ENCODE assay signal across 28 mouse cellular contexts in genomic region chr2:33701446-33701815, GRCm38 (mm10).
DNase-seq lines count a peak whose midpoint lies in the region; ATAC-seq lines count a peak whose summit lies in the region.
"Had no signal": no experiment of that assay in that cellular context is flagged by ENCODE, and none has a peak within 500 bp of the region (broad histone marks: within the 10 kb centered on the region; RNA-seq: fewer than 3 reads in every experiment).

No protein-coding gene starts in this region.

- no peak overlapping the region for H3K4me3 ChIP-seq in hindbrain, embryonic 16.5 days (ENCODE audit: low read length)
- H3K4me3 ChIP-seq in hindbrain, embryonic 14.5 days (replicated peaks; ENCODE audit: low read length): no peak overlapping the region
- no peak overlapping the region for H3K4me3 ChIP-seq in intestine, embryonic 16.5 days (ENCODE audit: low read length)
- peak overlapping the region; percentile 24 for H3K4me3 ChIP-seq in limb, embryonic 13.5 days
- H3K4me3 ChIP-seq: heart, embryonic 12.5 days; hindbrain, embryonic 12.5 days; liver, embryonic 15.5 days; lung, embryonic 15.5 days; midbrain, embryonic 12.5 days had no signal

- no peaks in the 10 kb centered on the region for H3K36me3 ChIP-seq in hindbrain, embryonic 16.5 days (ENCODE audit: control insufficient read depth, insufficient read depth, low read length)
- no peaks in the 10 kb centered on the region for H3K36me3 ChIP-seq in hindbrain, embryonic 14.5 days (replicated peaks; ENCODE audit: control insufficient read depth, insufficient read depth)
- no peaks in the 10 kb centered on the region for H3K36me3 ChIP-seq in intestine, embryonic 16.5 days (ENCODE audit: control insufficient read depth, insufficient read depth, low read length)
- no peaks in the 10 kb centered on the region for H3K36me3 ChIP-seq in limb, embryonic 13.5 days
- H3K36me3 ChIP-seq: G1E; heart, embryonic 12.5 days; hindbrain, embryonic 12.5 days; liver, embryonic 15.5 days; lung, embryonic 15.5 days; midbrain, embryonic 12.5 days had no signal

- no peak for DNase-seq in hindbrain, embryonic 14.5 days (ENCODE audit: low spot score)
- peak; percentile 88 for DNase-seq in forelimb bud, embryonic 11.5 days (ENCODE audit: low read depth, low spot score)
- no peak for DNase-seq in right cerebral cortex, postnatal 14 days
- no peak for DNase-seq in urinary bladder, adult 2 months (ENCODE audit: low spot score)
- no peak for DNase-seq in layer of hippocampus, adult 18-20 months (ENCODE audit: low spot score in 2 of 2)
- DNase-seq: adrenal gland, adult 8-10 months; B cell, adult 2 months; cerebellum, adult 18-20 months; cerebellum, postnatal 14 days; forebrain, postnatal 0 days; gastrocnemius, postnatal 25 days; heart, adult 18-20 months; heart, postnatal 10 days; kidney, adult 11 months; kidney, postnatal 4 days; liver; right cerebral cortex, adult 18-20 months had no signal

- H3K27ac ChIP-seq in hindbrain, embryonic 16.5 days (ENCODE audit: low read depth, low read length): no peak overlapping the region
- no peak overlapping the region for H3K27ac ChIP-seq in hindbrain, embryonic 14.5 days
- H3K27ac ChIP-seq in intestine, embryonic 16.5 days (ENCODE audit: low read length): no peak overlapping the region
- H3K27ac ChIP-seq in limb, embryonic 13.5 days: peak overlapping the region; percentile 85
- H3K27ac ChIP-seq: hindbrain, embryonic 12.5 days; liver, embryonic 15.5 days; lung, embryonic 15.5 days; macrophage; midbrain, embryonic 12.5 days had no signal

- H3K9me3 ChIP-seq in hindbrain, embryonic 16.5 days (ENCODE audit: control insufficient read depth, low read length): no peaks in the 10 kb centered on the region
- H3K9me3 ChIP-seq in hindbrain, embryonic 14.5 days (ENCODE audit: control insufficient read depth, low read length): peaks cover 11% of the 10 kb centered on the region
- H3K9me3 ChIP-seq in intestine, embryonic 16.5 days (ENCODE audit: control insufficient read depth, low read length): 0 out of 2 replicates have a peak, but pooled peaks cover 3% of the 10 kb centered on the region
- peaks cover 16% of the 10 kb centered on the region for H3K9me3 ChIP-seq in limb, embryonic 13.5 days
- H3K9me3 ChIP-seq: liver, embryonic 15.5 days; lung, embryonic 15.5 days had no signal

- 57% methylated on average over 7 of the region's 7 CpGs for WGBS in hindbrain, embryonic 16.5 days
- 57% methylated on average over 7 of the region's 7 CpGs for WGBS in hindbrain, embryonic 14.5 days
- 27% methylated on average over 7 of the region's 7 CpGs for WGBS in intestine, embryonic 16.5 days
- WGBS in limb, embryonic 13.5 days: 2% methylated on average over 7 of the region's 7 CpGs

- H3K9ac ChIP-seq in hindbrain, embryonic 16.5 days (ENCODE audit: low read depth, low read length): no peak overlapping the region
- no peak overlapping the region for H3K9ac ChIP-seq in hindbrain, embryonic 14.5 days
- no peak overlapping the region for H3K9ac ChIP-seq in intestine, embryonic 16.5 days (ENCODE audit: low read depth, low read length)
- no peak overlapping the region for H3K9ac ChIP-seq in limb, embryonic 13.5 days
- H3K9ac ChIP-seq: forebrain, postnatal 0 days; heart, embryonic 12.5 days; hindbrain, embryonic 12.5 days; liver, embryonic 15.5 days; lung, embryonic 15.5 days; midbrain, embryonic 12.5 days had no signal

- peaks cover 8% of the 10 kb centered on the region for H3K4me1 ChIP-seq in hindbrain, embryonic 16.5 days (ENCODE audit: control insufficient read depth, insufficient read depth, low read depth, low read length)
- H3K4me1 ChIP-seq in hindbrain, embryonic 14.5 days (replicated peaks; ENCODE audit: control insufficient read depth, insufficient read depth, low read length): peaks cover 5% of the 10 kb centered on the region; the same call in 1 of the 2 replicates
- H3K4me1 ChIP-seq in intestine, embryonic 16.5 days (ENCODE audit: control insufficient read depth, insufficient read depth, low read length): peaks cover 5% of the 10 kb centered on the region; the same call in 1 of the 2 replicates
- H3K4me1 ChIP-seq in limb, embryonic 13.5 days: peaks cover 58% of the 10 kb centered on the region
- H3K4me1 ChIP-seq: liver, embryonic 15.5 days had no signal

- ATAC-seq in hindbrain, embryonic 16.5 days: peak; percentile 30; the same call in 1 of the 2 replicates
- ATAC-seq in hindbrain, embryonic 14.5 days (ENCODE audit: low FRiP score): no peak
- peak; percentile 56; the same call in 1 of the 2 replicates for ATAC-seq in intestine, embryonic 16.5 days
- peak; percentile 25; the same call in 1 of the 2 replicates for ATAC-seq in limb, embryonic 13.5 days (ENCODE audit: low FRiP score, low read depth)
- ATAC-seq: activated CD4-positive, CD25-positive, alpha-beta regulatory T cell, adult 4 months; forebrain, postnatal 0 days had no signal

- H3K4me2 ChIP-seq in hindbrain, embryonic 16.5 days (ENCODE audit: low read length): no peak overlapping the region
- H3K4me2 ChIP-seq in hindbrain, embryonic 14.5 days (replicated peaks): no peak overlapping the region
- no peak overlapping the region for H3K4me2 ChIP-seq in intestine, embryonic 16.5 days (ENCODE audit: low read depth, low read length)
- H3K4me2 ChIP-seq in limb, embryonic 13.5 days (replicated peaks): peak overlapping the region; percentile 53
- H3K4me2 ChIP-seq: heart, embryonic 12.5 days; hindbrain, embryonic 12.5 days; liver, embryonic 15.5 days; lung, embryonic 15.5 days; midbrain, embryonic 12.5 days had no signal

- no peaks in the 10 kb centered on the region for H3K27me3 ChIP-seq in hindbrain, embryonic 16.5 days (replicated peaks; ENCODE audit: control insufficient read depth, insufficient read depth, low read length)
- no peaks in the 10 kb centered on the region for H3K27me3 ChIP-seq in hindbrain, embryonic 14.5 days (ENCODE audit: control insufficient read depth, insufficient read depth, low read length)
- H3K27me3 ChIP-seq in intestine, embryonic 16.5 days (replicated peaks; ENCODE audit: control insufficient read depth, insufficient read depth, low read length): peaks cover 31% of the 10 kb centered on the region
- H3K27me3 ChIP-seq in limb, embryonic 13.5 days: peaks cover 47% of the 10 kb centered on the region
